ENCODE assay signal across 14 mouse cellular contexts in the genomic region with DNA sequence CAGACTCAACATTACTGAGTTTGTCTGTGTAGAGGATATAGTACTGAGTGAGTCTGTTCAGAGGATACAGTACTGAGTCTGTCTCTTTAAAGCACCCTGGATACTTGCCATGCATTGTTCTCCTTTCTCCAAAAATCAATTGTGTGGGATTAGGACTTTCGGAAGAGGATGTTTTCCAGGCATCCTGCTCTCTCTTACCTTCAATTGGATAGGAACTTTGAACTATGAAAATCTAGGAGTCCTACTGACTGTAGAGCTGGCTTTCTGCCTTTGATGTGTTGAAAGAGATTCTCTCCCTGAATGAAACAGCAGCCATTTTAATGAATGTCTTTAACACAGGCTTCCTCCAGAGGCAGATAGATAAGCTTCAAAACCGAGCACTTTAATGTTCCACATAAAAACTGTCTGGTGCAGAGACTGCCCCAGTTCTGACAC. TPM values are rescaled to one million over a fixed set of nuclear protein-coding genes. Genes with fewer than 3 reads are reported as not detected.
DNase-seq lines count a peak whose midpoint lies in the region; ATAC-seq and TF ChIP-seq lines count a peak whose summit lies in the region.
"Had no signal": no experiment of that assay in that cellular context is flagged by ENCODE, and none has a peak within 500 bp of the region (broad histone marks: within the 10 kb centered on the region; RNA-seq: fewer than 3 reads in every experiment).

No protein-coding gene starts in this region.

- ATAC-seq in forebrain, postnatal 0 days: peak; percentile 45; the same call in 1 of the 2 replicates
- ATAC-seq in limb, embryonic 14.5 days (ENCODE audit: low FRiP score, low read depth): no peak
- ATAC-seq: intestine, embryonic 16.5 days had no signal

- no peak for TF ChIP-seq CTCF in forebrain, postnatal 0 days (IDR thresholded peaks at IDR 0.05; ENCODE audit: low read depth)

- no peak for TF ChIP-seq POLR2A in limb, embryonic 14.5 days (IDR thresholded peaks at IDR 0.05; ENCODE audit: borderline replicate concordance, extremely low read depth, insufficient read depth, insufficient read length)

- no peaks in the 10 kb centered on the region for H3K27me3 ChIP-seq in forebrain, postnatal 0 days (ENCODE audit: insufficient read depth, low read length)
- no peaks in the 10 kb centered on the region for H3K27me3 ChIP-seq in forebrain, embryonic 10.5 days (ENCODE audit: poor library complexity, severe bottlenecking)
- no peaks in the 10 kb centered on the region for H3K27me3 ChIP-seq in limb, embryonic 14.5 days (ENCODE audit: control insufficient read depth, insufficient read depth, low read length)
- H3K27me3 ChIP-seq in limb, embryonic 10.5 days (ENCODE audit: low read depth, poor library complexity, severe bottlenecking): no peaks in the 10 kb centered on the region
- H3K27me3 ChIP-seq: limb, embryonic 15.5 days; neural tube, embryonic 15.5 days had no signal

- H3K4me3 ChIP-seq in forebrain, postnatal 0 days (ENCODE audit: low read depth, low read length): no peak overlapping the region
- no peak overlapping the region for H3K4me3 ChIP-seq in forebrain, embryonic 10.5 days
- no peak overlapping the region for H3K4me3 ChIP-seq in limb, embryonic 14.5 days (replicated peaks; ENCODE audit: low read length)
- H3K4me3 ChIP-seq in limb, embryonic 10.5 days: no peak overlapping the region
- no peak overlapping the region for H3K4me3 ChIP-seq in brown adipose tissue, adult 24 weeks (ENCODE audit: insufficient read depth, low read depth, low read length)
- H3K4me3 ChIP-seq: limb, embryonic 15.5 days; neural tube, embryonic 15.5 days had no signal

- H3K4me1 ChIP-seq in forebrain, postnatal 0 days (ENCODE audit: insufficient read depth): no peaks in the 10 kb centered on the region
- H3K4me1 ChIP-seq in forebrain, embryonic 10.5 days: no peaks in the 10 kb centered on the region
- no peaks in the 10 kb centered on the region for H3K4me1 ChIP-seq in limb, embryonic 14.5 days (ENCODE audit: control insufficient read depth, insufficient read depth, low read length)
- peaks cover 9% of the 10 kb centered on the region; the same call in 1 of the 2 replicates for H3K4me1 ChIP-seq in limb, embryonic 10.5 days
- H3K4me1 ChIP-seq in brown adipose tissue, adult 24 weeks (ENCODE audit: control insufficient read depth, insufficient read depth, insufficient read length, low read length): peaks cover 10% of the 10 kb centered on the region; the same call in 1 of the 2 replicates
- H3K4me1 ChIP-seq: limb, embryonic 15.5 days; neural tube, embryonic 15.5 days had no signal

- no peak overlapping the region for H3K27ac ChIP-seq in forebrain, postnatal 0 days (ENCODE audit: low read depth, low read length)
- H3K27ac ChIP-seq in forebrain, embryonic 10.5 days: no peak overlapping the region
- no peak overlapping the region for H3K27ac ChIP-seq in limb, embryonic 14.5 days (replicated peaks; ENCODE audit: low read depth, low read length)
- no peak overlapping the region for H3K27ac ChIP-seq in limb, embryonic 10.5 days
- peak overlapping the region; percentile 25; the same call in 1 of the 2 replicates for H3K27ac ChIP-seq in brown adipose tissue, adult 24 weeks (replicated peaks; ENCODE audit: low read depth, low read length)
- H3K27ac ChIP-seq: limb, embryonic 15.5 days; neural tube, embryonic 15.5 days had no signal

- no peak overlapping the region for H3K4me2 ChIP-seq in forebrain, postnatal 0 days (ENCODE audit: low read depth)
- no peak overlapping the region for H3K4me2 ChIP-seq in limb, embryonic 14.5 days (replicated peaks; ENCODE audit: low read depth, low read length, severe bottlenecking)
- H3K4me2 ChIP-seq: limb, embryonic 15.5 days; neural tube, embryonic 15.5 days had no signal

- peak; percentile 11 for DNase-seq in forebrain, postnatal 0 days
- no peak for DNase-seq in forebrain, embryonic 10.5 days (ENCODE audit: extremely low spot score, low spot score)
- DNase-seq in limb, embryonic 14.5 days (ENCODE audit: low spot score): peak; percentile 27
- no peak for DNase-seq in limb, embryonic 10.5 days (ENCODE audit: low spot score)
- DNase-seq in lung, postnatal 25 days (ENCODE audit: low spot score): peak; percentile 39
- no peak for DNase-seq in gastrocnemius, postnatal 36 days

- H3K9ac ChIP-seq in forebrain, postnatal 0 days: no peak overlapping the region
- H3K9ac ChIP-seq in limb, embryonic 14.5 days (ENCODE audit: low read depth, low read length, severe bottlenecking): no peak overlapping the region
- H3K9ac ChIP-seq: limb, embryonic 15.5 days; neural tube, embryonic 15.5 days had no signal

- no peaks in the 10 kb centered on the region for H3K36me3 ChIP-seq in forebrain, postnatal 0 days (ENCODE audit: insufficient read depth)
- H3K36me3 ChIP-seq in forebrain, embryonic 10.5 days (replicated peaks): no peaks in the 10 kb centered on the region
- H3K36me3 ChIP-seq in limb, embryonic 14.5 days (ENCODE audit: control insufficient read depth, insufficient read depth, low read length): no peaks in the 10 kb centered on the region
- H3K36me3 ChIP-seq in limb, embryonic 10.5 days: no peaks in the 10 kb centered on the region
- H3K36me3 ChIP-seq: limb, embryonic 15.5 days; neural tube, embryonic 15.5 days had no signal

- H3K9me3 ChIP-seq in forebrain, postnatal 0 days (ENCODE audit: low read length): no peaks in the 10 kb centered on the region
- no peaks in the 10 kb centered on the region for H3K9me3 ChIP-seq in forebrain, embryonic 10.5 days
- no peaks in the 10 kb centered on the region for H3K9me3 ChIP-seq in limb, embryonic 14.5 days (ENCODE audit: control insufficient read depth, low read length)
- no peaks in the 10 kb centered on the region for H3K9me3 ChIP-seq in limb, embryonic 10.5 days (replicated peaks)
- H3K9me3 ChIP-seq: limb, embryonic 15.5 days; neural tube, embryonic 15.5 days had no signal

- WGBS in forebrain, postnatal 0 days: 49% methylated on average over 2 of the region's 2 CpGs
- WGBS in forebrain, embryonic 10.5 days: 67% methylated on average over 2 of the region's 2 CpGs
- 43% methylated on average over 2 of the region's 2 CpGs for WGBS in limb, embryonic 14.5 days
- WGBS in limb, embryonic 10.5 days: 53% methylated on average over 2 of the region's 2 CpGs

- intact Hi-C loops in gastrocnemius, postnatal 36 days (cut with DNase I): no loop called here

RNA-seq across cellular contexts. Expression of a gene that starts 1.9 kb away (rescaled TPM):
- total RNA-seq in forebrain, postnatal 0 days (2014; rRNA removed): not detected in 2 replicates
- not detected in 2 replicates for polyA plus RNA-seq in forebrain, postnatal 0 days (2015; fragmentation: Nextera tagmentation; extraction: Ambion mirVana)
- not detected in 2 replicates for polyA plus RNA-seq in forebrain, embryonic 10.5 days (2016; fragmentation: Nextera tagmentation; extraction: Ambion mirVana)
- not detected in 2 replicates for polyA plus RNA-seq in limb, embryonic 14.5 days (2012; rRNA removed)
- not detected in 2 replicates for polyA plus RNA-seq in limb, embryonic 14.5 days (2014; fragmentation: Nextera tagmentation; extraction: Ambion mirVana)
- polyA plus RNA-seq in limb, embryonic 10.5 days (2016; fragmentation: Nextera tagmentation; extraction: Ambion mirVana): not detected in 2 replicates
- not detected in 2 replicates for polyA plus RNA-seq in brown adipose tissue, adult 24 weeks (2012; ENCODE audit: insufficient read depth, insufficient read length, missing spikeins)
- total RNA-seq in gastrocnemius, postnatal 36 days (2021): not detected
- total RNA-seq: heart, postnatal 14 days; layer of hippocampus, postnatal 25 days; megakaryocyte-erythroid progenitor cell, adult 5-6 weeks had no signal
- polyA plus RNA-seq: intestine, embryonic 16.5 days; limb, embryonic 15.5 days; neural tube, embryonic 15.5 days; thymus, postnatal 0 days had no signal

RNA-seq across cellular contexts. Expression of a gene that starts 52.0 kb away (rescaled TPM):
- not detected in 2 replicates for total RNA-seq in forebrain, postnatal 0 days (2014; rRNA removed)
- not detected in 2 replicates for polyA plus RNA-seq in forebrain, postnatal 0 days (2015; fragmentation: Nextera tagmentation; extraction: Ambion mirVana)
- not detected in 2 replicates for polyA plus RNA-seq in forebrain, embryonic 10.5 days (2016; fragmentation: Nextera tagmentation; extraction: Ambion mirVana)
- not detected in 2 replicates for polyA plus RNA-seq in limb, embryonic 14.5 days (2012; rRNA removed)
- polyA plus RNA-seq in limb, embryonic 14.5 days (2014; fragmentation: Nextera tagmentation; extraction: Ambion mirVana): not detected in 2 replicates
- polyA plus RNA-seq in limb, embryonic 10.5 days (2016; fragmentation: Nextera tagmentation; extraction: Ambion mirVana): not detected in 2 replicates
- polyA plus RNA-seq in brown adipose tissue, adult 24 weeks (2012; ENCODE audit: insufficient read depth, insufficient read length, missing spikeins): not detected in 2 replicates
- total RNA-seq in gastrocnemius, postnatal 36 days (2021): not detected
- total RNA-seq: heart, postnatal 14 days; layer of hippocampus, postnatal 25 days; megakaryocyte-erythroid progenitor cell, adult 5-6 weeks had no signal
- polyA plus RNA-seq: intestine, embryonic 16.5 days; limb, embryonic 15.5 days; neural tube, embryonic 15.5 days; thymus, postnatal 0 days had no signal

RNA-seq across cellular contexts. Expression of a gene that starts 58.5 kb away (rescaled TPM):
- 0.15 TPM in 1 of 2 replicates, not detected in the other for total RNA-seq in forebrain, postnatal 0 days (2014; rRNA removed)
- not detected in 2 replicates for polyA plus RNA-seq in forebrain, postnatal 0 days (2015; fragmentation: Nextera tagmentation; extraction: Ambion mirVana)
- not detected in 2 replicates for polyA plus RNA-seq in forebrain, embryonic 10.5 days (2016; fragmentation: Nextera tagmentation; extraction: Ambion mirVana)
- not detected in 2 replicates for polyA plus RNA-seq in limb, embryonic 14.5 days (2012; rRNA removed)
- polyA plus RNA-seq in limb, embryonic 14.5 days (2014; fragmentation: Nextera tagmentation; extraction: Ambion mirVana): not detected in 2 replicates
- polyA plus RNA-seq in limb, embryonic 10.5 days (2016; fragmentation: Nextera tagmentation; extraction: Ambion mirVana): 0.18 TPM in 1 of 2 replicates, not detected in the other
- not detected in 2 replicates for polyA plus RNA-seq in brown adipose tissue, adult 24 weeks (2012; ENCODE audit: insufficient read depth, insufficient read length, missing spikeins)
- not detected for total RNA-seq in gastrocnemius, postnatal 36 days (2021)
- total RNA-seq: heart, postnatal 14 days; layer of hippocampus, postnatal 25 days; megakaryocyte-erythroid progenitor cell, adult 5-6 weeks had no signal
- polyA plus RNA-seq: intestine, embryonic 16.5 days; limb, embryonic 15.5 days; neural tube, embryonic 15.5 days; thymus, postnatal 0 days had no signal

Comparison
In these comparisons a context has a peak if more than half of its experiments do, and no peak if none do; other contexts are left out.
1. DNase-seq: peak in forebrain, postnatal 0 days (single experiment), limb, embryonic 14.5 days (single experiment) and lung, postnatal 25 days (single experiment); none in forebrain, embryonic 10.5 days (single experiment), limb, embryonic 10.5 days (single experiment) and gastrocnemius, postnatal 36 days (0 of 2).